In the genomic region with DNA sequence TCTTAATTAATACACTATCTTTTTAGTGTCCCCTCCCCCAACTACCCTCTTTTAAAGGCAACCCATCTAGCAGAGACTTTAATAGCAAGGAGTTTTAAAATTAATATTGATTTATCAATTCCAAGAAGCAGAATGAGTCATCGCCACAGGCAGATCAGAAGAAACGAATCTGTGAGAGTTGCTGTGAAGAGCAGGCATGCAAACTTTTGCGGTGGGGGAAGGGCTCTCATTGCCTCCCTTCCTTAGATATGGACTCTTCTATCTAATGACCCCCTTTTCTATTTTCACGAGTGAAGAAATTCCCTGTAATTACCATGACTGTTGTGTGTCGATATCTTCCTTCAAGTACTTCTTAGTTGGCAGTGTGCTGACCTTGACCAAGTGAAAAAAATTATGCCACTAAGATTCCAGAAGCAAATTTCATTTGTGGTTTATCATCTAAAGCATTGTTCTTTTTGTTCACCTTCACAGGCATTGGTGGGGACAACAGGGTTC, we compare ENCODE assay signal across 21 mouse cellular contexts. TPM values are rescaled to one million over a fixed set of nuclear protein-coding genes. Genes with fewer than 3 reads are reported as not detected.
DNase-seq lines count a peak whose midpoint lies in the region; ATAC-seq and TF ChIP-seq lines count a peak whose summit lies in the region.
"Had no signal": no experiment of that assay in that cellular context is flagged by ENCODE, and none has a peak within 500 bp of the region (broad histone marks: within the 10 kb centered on the region; RNA-seq: fewer than 3 reads in every experiment).

No protein-coding gene starts in this region.

- no peaks in the 10 kb centered on the region for H3K27me3 ChIP-seq in megakaryocyte, embryonic 14.5 days (replicated peaks)
- H3K27me3 ChIP-seq: embryonic facial prominence, embryonic 13.5 days; forebrain, embryonic 13.5 days; heart, embryonic 13.5 days; hindbrain, embryonic 15.5 days had no signal

- no peak for TF ChIP-seq POLR2A in bone marrow macrophage, adult 2 months (IDR thresholded peaks at IDR 0.05; ENCODE audit: borderline replicate concordance, low read depth, low read length)

- H3K9me3 ChIP-seq in megakaryocyte, embryonic 14.5 days: no peaks in the 10 kb centered on the region
- H3K9me3 ChIP-seq: embryonic facial prominence, embryonic 13.5 days; forebrain, embryonic 13.5 days; heart, embryonic 13.5 days; hindbrain, embryonic 15.5 days had no signal

- H3K36me3 ChIP-seq in megakaryocyte, embryonic 14.5 days (replicated peaks; ENCODE audit: low read length): peaks cover 20% of the 10 kb centered on the region
- H3K36me3 ChIP-seq: embryonic facial prominence, embryonic 13.5 days; heart, embryonic 13.5 days; hindbrain, embryonic 15.5 days had no signal

- H3K4me1 ChIP-seq in megakaryocyte, embryonic 14.5 days: peaks cover 24% of the 10 kb centered on the region
- H3K4me1 ChIP-seq in bone marrow macrophage, adult 2 months (ENCODE audit: control insufficient read depth, insufficient read depth, low read length): peaks cover 20% of the 10 kb centered on the region
- H3K4me1 ChIP-seq: embryonic facial prominence, embryonic 13.5 days; forebrain, embryonic 13.5 days; hindbrain, embryonic 15.5 days had no signal

- ATAC-seq in megakaryocyte, adult 5-6 weeks (ENCODE audit: poor library complexity, severe bottlenecking): no peak
- ATAC-seq in erythroblast, adult 5-6 weeks (replicated peaks; ENCODE audit: low FRiP score, poor library complexity, severe bottlenecking): no peak
- ATAC-seq: forebrain, embryonic 13.5 days; forebrain, postnatal 0 days; inflammation-experienced regulatory T-cells, adult 6 months had no signal

- H3K4me3 ChIP-seq in megakaryocyte, embryonic 14.5 days (replicated peaks): peak overlapping the region; percentile 81
- H3K4me3 ChIP-seq in bone marrow macrophage, adult 2 months (ENCODE audit: insufficient read depth, low read length): peak overlapping the region; percentile 28; the same call in 1 of the 2 replicates
- H3K4me3 ChIP-seq: embryonic facial prominence, embryonic 13.5 days; forebrain, embryonic 13.5 days; gastrocnemius, adult 2 months; heart, embryonic 13.5 days; hindbrain, embryonic 15.5 days had no signal

- DNase-seq in thymus, postnatal 4 days: peak; percentile 51
- no peak for DNase-seq in thymus, postnatal 25 days
- no peak for DNase-seq in frontal cortex, postnatal 36 days (ENCODE audit: low spot score in 2 of 2)
- DNase-seq: adrenal gland, postnatal 10 days; B cell, adult 2 months; cerebellum, adult 18-20 months; cerebellum, adult 9-11 months; cerebellum, postnatal 36 days; forebrain, postnatal 0 days; gastrocnemius, adult 2 months; gastrocnemius, postnatal 25 days; heart, postnatal 36 days had no signal

- TF ChIP-seq CTCF in bone marrow macrophage, adult 2 months (IDR thresholded peaks at IDR 0.05; ENCODE audit: low read depth, low read length): no peak

- H3K27ac ChIP-seq in bone marrow macrophage, adult 2 months (ENCODE audit: insufficient read depth, low read depth, low read length): no peak overlapping the region
- H3K27ac ChIP-seq: embryonic facial prominence, embryonic 13.5 days; forebrain, embryonic 13.5 days; gastrocnemius, adult 2 months; heart, embryonic 13.5 days; hindbrain, embryonic 15.5 days had no signal

RNA-seq across cellular contexts. Expression of gene Cd28, which starts 32.8 kb away (rescaled TPM):
- 0.91 and 2.4 TPM in 2 replicates for polyA plus RNA-seq in megakaryocyte, embryonic 14.5 days (2012; ENCODE audit: insufficient read depth, low replicate concordance)
- total RNA-seq in megakaryocyte, adult 5-6 weeks (2015): 2.3 and 2.5 TPM in 2 replicates
- 2.1 and 2.3 TPM in 2 replicates for total RNA-seq in megakaryocyte, adult 5-6 weeks (2017)
- polyA plus RNA-seq in bone marrow macrophage, adult 2 months (2012; ENCODE audit: insufficient read depth, insufficient read length, missing spikeins): 71.4 and 77.5 TPM in 2 replicates
- total RNA-seq in erythroblast, adult 5-6 weeks (2015; ENCODE audit: low replicate concordance): 0.19 TPM in 1 of 2 replicates, not detected in the other
- total RNA-seq in erythroblast, adult 5-6 weeks (2017; ENCODE audit: low replicate concordance): 0.43 and 1.5 TPM in 2 replicates
